Mouse (Mus musculus): ENCODE measurements around the gene Cdc20b. TPM values are rescaled to one million over a fixed set of nuclear protein-coding genes. Genes with fewer than 3 reads are reported as not detected.
A peak's percentile ranks its signal among the peaks of the same experiment; 100 is the strongest.

Gene Cdc20b
- polyA plus RNA-seq, 1 experiment: not detected

DNA sequence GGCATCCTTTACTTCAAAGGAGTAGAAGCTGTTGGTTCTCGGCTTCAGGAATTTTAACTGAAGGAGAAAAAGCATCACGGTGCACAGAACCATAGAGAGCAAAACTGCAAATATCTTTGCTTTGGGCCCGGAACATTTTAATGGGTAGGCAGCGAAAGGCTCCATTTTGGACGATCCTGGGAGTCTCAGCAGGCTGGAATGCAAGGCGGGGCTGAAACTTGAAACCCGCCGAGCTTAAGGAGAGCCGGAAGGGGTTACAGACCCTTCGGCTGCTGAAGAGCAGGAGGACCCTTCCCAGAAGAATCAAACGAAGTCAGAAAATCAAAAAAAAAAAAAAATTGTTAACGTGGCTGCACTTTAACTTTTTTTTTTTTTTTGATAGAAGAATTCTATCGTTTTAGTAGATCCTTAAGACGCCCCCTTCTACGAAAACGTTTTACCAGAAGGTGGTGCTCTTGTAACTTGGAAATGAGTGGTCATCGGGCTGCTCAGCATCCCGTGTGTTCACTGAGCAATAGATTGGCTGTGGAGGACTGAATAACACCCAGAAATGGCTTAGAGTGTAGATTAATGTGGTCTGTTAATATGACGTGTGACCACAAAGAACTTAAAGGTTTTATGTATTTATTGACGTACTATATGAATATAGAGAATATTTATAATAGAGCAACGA lies 11.4 kb downstream of the Cdc20b start, which contains the start of gene Gpx8:
Gene Gpx8 (minus strand): TSS at position 200 of the 673 bp plus-strand sequence.
- TF ChIP-seq POLR2A (IDR thresholded peaks at IDR 0.05; ENCODE audit: low read depth, low read length): no peak
- TF ChIP-seq CTCF (IDR thresholded peaks at IDR 0.05; ENCODE audit: extremely low read depth, insufficient read length, insufficient replicate concordance, low read depth, low read length): peak; percentile 27; the same call in 1 of the 2 replicates
- no peaks in the 10 kb centered on the region for H3K4me1 ChIP-seq (ENCODE audit: control insufficient read depth, insufficient read depth, insufficient read length, low read length)
- peak within 1 kb of the TSS; percentile 49; the same call in 1 of the 2 replicates for H3K27ac ChIP-seq (ENCODE audit: insufficient read depth, low read depth, low read length)
- WGBS: 5% methylated on average over 21 of the region's 21 CpGs
- peak within 1 kb of the TSS; percentile 57 for H3K4me3 ChIP-seq (ENCODE audit: low read depth, low read length)
- H3K27me3 ChIP-seq (ENCODE audit: control insufficient read depth, insufficient read depth, low read length): peaks cover 8% of the 10 kb centered on the region
- no peaks in the 10 kb centered on the region for H3K36me3 ChIP-seq (ENCODE audit: control insufficient read depth, insufficient read depth, low read length)

DNA sequence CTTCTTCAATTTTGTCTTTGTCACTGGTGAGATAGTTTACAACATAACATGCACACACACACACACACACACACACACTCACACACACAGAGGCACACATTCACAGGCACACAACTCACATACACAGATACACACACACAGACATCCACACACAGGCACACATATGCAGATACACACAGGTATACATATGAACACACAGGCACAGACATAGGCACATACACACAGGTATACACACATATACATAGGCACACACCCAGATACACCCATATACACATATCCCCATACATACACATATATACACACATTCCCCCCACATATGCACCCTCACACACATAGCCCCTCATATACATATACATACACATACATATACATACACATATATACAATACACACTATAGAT lies 12.1 kb downstream of the Cdc20b start:
- no peak overlapping the region for H3K27ac ChIP-seq (ENCODE audit: insufficient read depth, low read depth, low read length)

DNA sequence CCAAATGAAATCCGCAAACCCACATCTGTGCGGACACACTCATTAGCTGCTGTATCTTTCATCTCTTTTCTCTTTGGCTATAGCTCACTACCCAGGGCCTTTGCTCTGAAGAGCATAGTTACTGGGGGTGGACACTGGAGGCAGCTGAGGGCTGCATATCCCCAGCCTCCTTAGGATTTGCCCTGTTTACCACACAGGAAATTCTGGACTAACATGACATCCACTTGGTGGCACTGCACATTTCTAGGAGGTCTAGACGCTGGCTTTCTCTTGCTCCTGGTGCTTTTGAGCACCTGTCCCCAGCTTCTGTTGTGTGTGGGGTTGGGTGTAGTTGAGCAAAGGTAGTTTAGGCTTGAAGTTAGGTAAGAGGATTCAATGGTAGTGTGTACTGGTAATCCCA lies 12.7 kb downstream of the Cdc20b start:
- Histone ChIP-seq H3K27ac (ENCODE audit: insufficient read depth, low read depth, low read length) (no peak overlapping the region), H3K27me3 (ENCODE audit: control insufficient read depth, insufficient read depth, low read length) (peaks cover 8% of the 10 kb centered on the region), H3K4me1 (ENCODE audit: control insufficient read depth, insufficient read depth, insufficient read length, low read length) (no peaks in the 10 kb centered on the region), H3K36me3 (ENCODE audit: control insufficient read depth, insufficient read depth, low read length) (no peaks in the 10 kb centered on the region), H3K4me3 (ENCODE audit: low read depth, low read length) (no peak overlapping the region)
- WGBS: 73% methylated on average over 3 of the region's 3 CpGs
- TF ChIP-seq POLR2A (IDR thresholded peaks at IDR 0.05; ENCODE audit: low read depth, low read length) (no peak), CTCF (IDR thresholded peaks at IDR 0.05; ENCODE audit: extremely low read depth, insufficient read length, insufficient replicate concordance, low read depth, low read length) (no peak)

More for the DNA sequence above, 12.1 kb downstream of the Cdc20b start:
- Histone ChIP-seq H3K27me3 (ENCODE audit: control insufficient read depth, insufficient read depth, low read length) (peaks cover 8% of the 10 kb centered on the region), H3K36me3 (ENCODE audit: control insufficient read depth, insufficient read depth, low read length) (no peaks in the 10 kb centered on the region), H3K4me1 (ENCODE audit: control insufficient read depth, insufficient read depth, insufficient read length, low read length) (no peaks in the 10 kb centered on the region), H3K4me3 (ENCODE audit: low read depth, low read length) (no peak overlapping the region)
- no peak for TF ChIP-seq POLR2A (IDR thresholded peaks at IDR 0.05; ENCODE audit: low read depth, low read length)
- TF ChIP-seq CTCF (IDR thresholded peaks at IDR 0.05; ENCODE audit: extremely low read depth, insufficient read length, insufficient replicate concordance, low read depth, low read length): no peak

DNA sequence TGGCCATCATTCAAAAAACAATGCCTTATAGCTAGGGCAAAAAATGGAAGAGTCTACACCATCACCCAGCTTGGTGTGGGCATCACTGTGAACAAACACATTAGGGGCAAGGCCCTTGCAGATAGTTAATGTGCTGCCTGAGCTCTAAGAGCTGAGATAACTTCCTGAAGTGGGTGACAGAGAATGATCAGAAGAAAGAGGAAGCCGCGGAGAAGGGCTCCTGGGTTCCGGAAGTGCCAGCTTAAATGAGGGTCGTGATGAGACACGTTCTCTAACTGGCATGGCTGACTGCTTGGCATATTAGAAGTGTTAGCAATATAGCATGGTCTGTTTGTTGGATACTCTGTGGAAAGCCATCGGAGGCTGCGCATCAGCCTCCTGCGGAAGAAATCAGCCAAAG lies 19.3 kb downstream of the Cdc20b start:
- WGBS: 91% methylated on average over 8 of the region's 8 CpGs
- Histone ChIP-seq H3K4me3 (ENCODE audit: low read depth, low read length) (no peak overlapping the region), H3K27ac (ENCODE audit: insufficient read depth, low read depth, low read length) (no peak overlapping the region), H3K36me3 (ENCODE audit: control insufficient read depth, insufficient read depth, low read length) (no peaks in the 10 kb centered on the region), H3K4me1 (ENCODE audit: control insufficient read depth, insufficient read depth, insufficient read length, low read length) (no peaks in the 10 kb centered on the region), H3K27me3 (ENCODE audit: control insufficient read depth, insufficient read depth, low read length) (0 out of 2 replicates have a peak, but pooled peaks cover 1% of the 10 kb centered on the region)
- TF ChIP-seq CTCF (IDR thresholded peaks at IDR 0.05; ENCODE audit: extremely low read depth, insufficient read length, insufficient replicate concordance, low read depth, low read length): no peak
- TF ChIP-seq POLR2A (IDR thresholded peaks at IDR 0.05; ENCODE audit: low read depth, low read length): no peak

DNA sequence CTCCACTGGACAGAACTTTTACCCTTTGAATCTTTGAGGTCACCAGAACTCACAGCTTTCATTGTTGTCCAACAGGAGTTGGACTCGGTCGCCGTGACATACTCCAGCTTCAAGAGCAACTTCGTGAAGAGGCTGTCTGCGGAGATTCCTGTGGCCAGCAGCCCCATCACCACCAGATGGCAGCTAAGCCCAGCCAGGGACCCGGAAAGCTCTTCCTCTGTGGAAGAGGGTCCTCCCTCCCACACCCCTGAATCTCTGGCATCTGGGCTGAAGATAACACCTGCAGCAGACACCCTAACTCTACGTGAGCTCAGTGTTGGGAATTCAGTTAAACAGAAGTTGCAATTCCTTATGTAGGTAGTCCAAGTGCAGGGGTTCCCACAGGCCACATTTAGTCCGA lies 20.9 kb downstream of the Cdc20b start:
- Histone ChIP-seq H3K4me3 (ENCODE audit: low read depth, low read length) (no peak overlapping the region), H3K4me1 (ENCODE audit: control insufficient read depth, insufficient read depth, insufficient read length, low read length) (no peaks in the 10 kb centered on the region), H3K36me3 (ENCODE audit: control insufficient read depth, insufficient read depth, low read length) (no peaks in the 10 kb centered on the region), H3K27me3 (ENCODE audit: control insufficient read depth, insufficient read depth, low read length) (no peaks in the 10 kb centered on the region), H3K27ac (ENCODE audit: insufficient read depth, low read depth, low read length) (no peak overlapping the region)
- TF ChIP-seq POLR2A (IDR thresholded peaks at IDR 0.05; ENCODE audit: low read depth, low read length) (no peak), CTCF (IDR thresholded peaks at IDR 0.05; ENCODE audit: extremely low read depth, insufficient read length, insufficient replicate concordance, low read depth, low read length) (no peak)
- WGBS: 49% methylated on average over 8 of the region's 8 CpGs

DNA sequence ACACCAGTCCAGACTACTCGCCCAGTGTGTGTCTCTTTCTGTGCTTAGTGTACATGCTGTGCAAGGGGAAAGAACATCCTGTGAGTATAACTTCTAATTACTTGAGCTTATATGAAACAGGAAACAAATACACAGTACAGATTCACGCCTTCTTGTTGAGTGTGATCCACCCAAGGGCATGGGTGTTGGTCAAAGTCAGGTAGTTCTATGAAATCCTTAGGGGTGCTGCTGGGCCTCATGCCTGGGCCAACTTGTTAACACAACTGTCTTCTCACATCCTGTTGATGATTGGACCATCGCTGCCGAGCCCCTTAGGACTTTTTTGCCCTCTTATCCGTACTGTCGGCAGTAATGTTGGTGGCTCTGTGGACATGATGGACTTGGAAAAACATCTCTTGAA lies 26.8 kb downstream of the Cdc20b start:
- no peaks in the 10 kb centered on the region for H3K27me3 ChIP-seq (ENCODE audit: control insufficient read depth, insufficient read depth, low read length)
- TF ChIP-seq CTCF (IDR thresholded peaks at IDR 0.05; ENCODE audit: extremely low read depth, insufficient read length, insufficient replicate concordance, low read depth, low read length): no peak
- TF ChIP-seq POLR2A (IDR thresholded peaks at IDR 0.05; ENCODE audit: low read depth, low read length): no peak
- WGBS: 83% methylated on average over 6 of the region's 6 CpGs
- H3K27ac ChIP-seq (ENCODE audit: insufficient read depth, low read depth, low read length): no peak overlapping the region
- H3K36me3 ChIP-seq (ENCODE audit: control insufficient read depth, insufficient read depth, low read length): no peaks in the 10 kb centered on the region
- H3K4me3 ChIP-seq (ENCODE audit: low read depth, low read length): no peak overlapping the region
- H3K4me1 ChIP-seq (ENCODE audit: control insufficient read depth, insufficient read depth, insufficient read length, low read length): no peaks in the 10 kb centered on the region

DNA sequence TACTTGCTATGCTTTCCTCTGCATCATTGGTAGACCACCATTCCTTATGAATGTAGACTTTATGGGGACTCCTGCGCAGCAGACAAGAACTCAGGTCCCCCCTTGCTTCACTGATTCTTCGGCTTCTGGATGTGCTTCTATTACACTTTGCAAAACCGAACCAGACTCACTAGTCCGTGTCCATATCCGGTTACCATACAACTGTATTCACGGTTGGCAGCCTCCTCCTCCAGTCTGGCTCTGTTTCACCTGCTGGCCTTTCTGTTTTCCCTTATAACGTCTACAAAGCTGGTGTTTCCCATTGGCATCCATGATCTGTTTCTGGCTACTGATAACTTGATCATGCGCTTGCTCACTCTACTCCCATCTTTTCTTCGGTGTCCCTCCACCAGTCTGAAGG lies 29.6 kb downstream of the Cdc20b start:
- WGBS: 89% methylated on average over 9 of the region's 9 CpGs
- Histone ChIP-seq H3K27ac (ENCODE audit: insufficient read depth, low read depth, low read length) (no peak overlapping the region), H3K4me1 (ENCODE audit: control insufficient read depth, insufficient read depth, insufficient read length, low read length) (no peaks in the 10 kb centered on the region), H3K36me3 (ENCODE audit: control insufficient read depth, insufficient read depth, low read length) (no peaks in the 10 kb centered on the region), H3K4me3 (ENCODE audit: low read depth, low read length) (no peak overlapping the region), H3K27me3 (ENCODE audit: control insufficient read depth, insufficient read depth, low read length) (no peaks in the 10 kb centered on the region)
- TF ChIP-seq POLR2A (IDR thresholded peaks at IDR 0.05; ENCODE audit: low read depth, low read length) (no peak), CTCF (IDR thresholded peaks at IDR 0.05; ENCODE audit: extremely low read depth, insufficient read length, insufficient replicate concordance, low read depth, low read length) (no peak)
